Mouse (Mus musculus) lung, postnatal 0 days (tissue): ENCODE data around the gene Hoxb3. TPM values are rescaled to one million over a fixed set of nuclear protein-coding genes. Genes with fewer than 3 reads are reported as not detected.

Experiments
- ATAC-seq: fragments of 200-750 bp; cut with Nextera tagmentation; 2 replicates; pipeline ENCODE4 v1.8.0; 2017; ENCODE audit warnings: moderate library complexity
- DNase-seq: peaks from one replicate; pipeline ENCODE4 v3.0.0-alpha.2; 2016; ENCODE audit warnings: low spot score
- H3K27ac ChIP-seq: fragments of 300-500 bp; sonication (generic); 2 replicates; pipeline ENCODE4 v1.5.1; 2014; ENCODE audit warnings: antibody characterized with exemption, mild to moderate bottlenecking, low read length, mixed read lengths
- H3K27me3 ChIP-seq: fragments of 300-500 bp; sonication (generic); replicated peaks from 2 replicates; pipeline ENCODE4 v1.6.1; 2014; ENCODE audit warnings: low read length, mixed read lengths; ENCODE audit not compliant: insufficient read depth
- H3K36me3 ChIP-seq: fragments of 300-500 bp; sonication (generic); 2 replicates; pipeline ENCODE4 v1.6.1; 2014; ENCODE audit warnings: low read length, mixed read lengths; ENCODE audit not compliant: insufficient read depth
- H3K4me1 ChIP-seq: fragments of 300-500 bp; sonication (generic); 2 replicates; pipeline ENCODE4 v1.6.1; 2014; ENCODE audit warnings: antibody characterized with exemption, low read depth, low read length, mixed read lengths; ENCODE audit not compliant: insufficient read depth
- H3K4me2 ChIP-seq: fragments of 300-500 bp; sonication (generic); replicated peaks from 2 replicates; pipeline ENCODE4 v1.6.1; 2014; ENCODE audit warnings: low read depth, mild to moderate bottlenecking, low read length, moderate library complexity, mixed read lengths
- H3K4me3 ChIP-seq: fragments of 300-500 bp; sonication (generic); 2 replicates; pipeline ENCODE4 v1.5.1; 2014; ENCODE audit warnings: low read depth, low read length
- H3K9ac ChIP-seq: fragments of 300-500 bp; sonication (generic); replicated peaks from 2 replicates; pipeline ENCODE4 v1.6.1; 2014; ENCODE audit warnings: low read depth, mild to moderate bottlenecking
- H3K9me3 ChIP-seq: fragments of 300-500 bp; sonication (generic); 2 replicates; pipeline ENCODE4 v1.6.1; 2016; ENCODE audit warnings: low read length, mixed read lengths
- CTCF ChIP-seq: IDR thresholded peaks from 2 replicates; pipeline ENCODE4 v1.5.1; 2016; ENCODE audit warnings: antibody characterized with exemption, mild to moderate bottlenecking
- EP300 ChIP-seq: IDR thresholded peaks from 2 replicates; pipeline ENCODE4 v1.6.1; 2016; ENCODE audit warnings: antibody characterized with exemption, mild to moderate bottlenecking, control low read depth
- WGBS: fragments of 180-500 bp; shearing (Covaris S2); extraction: QIAGEN DNeasy Blood & Tissue Kit; methylation state at CpG from one replicate; pipeline ENCODE4 v1.1.7; 2014; 5-methylcytosine and 5-hydroxymethylcytosine counted together
- polyA plus RNA-seq: library from polyadenylated mRNA; unstranded; fragments of >200 nt; fragmentation: Nextera tagmentation; extraction: Ambion mirVana; gene quantifications from 2 replicates; pipeline ENCODE4 v1.2.1, GENCODE M21; 2015

The Hoxb3 gene
- polyA plus RNA-seq, 1 experiment from 2014 or later, result 1.5 TPM

- H3K4me1 ChIP-seq, result peaks cover 3% of the 10 kb centered on the region; the same call in 1 of the 2 replicates
- H3K27me3 ChIP-seq, result peaks cover 24% of the 10 kb centered on the region; the same call in 1 of the 2 replicates
- no peaks in the 10 kb centered on the region for H3K9me3 ChIP-seq
- peak overlapping the region; percentile 48; the same call in 1 of the 2 replicates for H3K27ac ChIP-seq
- no peaks in the 10 kb centered on the region for H3K36me3 ChIP-seq
- peak; percentile 14; the same call in 1 of the 2 replicates for ATAC-seq
- WGBS, result 34% methylated on average over 4 of the region's 4 CpGs
- no peak for DNase-seq
- no peak overlapping the region for H3K4me3 ChIP-seq
- TF ChIP-seq CTCF, result no peak
- H3K9ac ChIP-seq, result no peak overlapping the region
- no peak overlapping the region; the same call in 1 of the 2 replicates for H3K4me2 ChIP-seq
Observed at GRCm38 (mm10) chr11:96347717-96348116, 24.6 kb downstream of the Hoxb3 start.

- Histone ChIP-seq H3K9ac (no peak overlapping the region), H3K4me1 (peaks cover 3% of the 10 kb centered on the region; the same call in 1 of the 2 replicates), H3K4me3 (no peak overlapping the region), H3K27me3 (peaks cover 25% of the 10 kb centered on the region; the same call in 1 of the 2 replicates), H3K9me3 (no peaks in the 10 kb centered on the region), H3K36me3 (no peaks in the 10 kb centered on the region), H3K4me2 (no peak overlapping the region; the same call in 1 of the 2 replicates), H3K27ac (peak overlapping the region; percentile 48)
- DNase-seq, result peak; percentile 89
- peak; percentile 16; the same call in 1 of the 2 replicates for ATAC-seq
- TF ChIP-seq CTCF, result no peak
- no peak for TF ChIP-seq EP300
- WGBS, result 28% methylated on average over 21 of the region's 21 CpGs
Observed at GRCm38 (mm10) chr11:96348141-96348928, 25.2 kb downstream of the Hoxb3 start.

- no peak for DNase-seq
- TF ChIP-seq EP300 (no peak), CTCF (no peak)
- Histone ChIP-seq H3K4me2 (0 out of 2 replicates have a peak overlapping the region, but pooled peaks have one; percentile 1), H3K4me1 (peaks cover 3% of the 10 kb centered on the region; the same call in 1 of the 2 replicates), H3K27ac (peak overlapping the region; percentile 48; the same call in 1 of the 2 replicates), H3K4me3 (no peak overlapping the region), H3K36me3 (no peaks in the 10 kb centered on the region), H3K9ac (no peak overlapping the region), H3K27me3 (peaks cover 23% of the 10 kb centered on the region; the same call in 1 of the 2 replicates), H3K9me3 (no peaks in the 10 kb centered on the region)
- ATAC-seq, result no peak
- WGBS, result 44% methylated on average over 3 of the region's 3 CpGs
Observed at GRCm38 (mm10) chr11:96348988-96349387, 25.9 kb downstream of the Hoxb3 start.

- WGBS, result 26% methylated on average over 13 of the region's 14 CpGs
- H3K9ac ChIP-seq, result no peak overlapping the region
- no peaks in the 10 kb centered on the region for H3K9me3 ChIP-seq
- no peaks in the 10 kb centered on the region for H3K36me3 ChIP-seq
- peak overlapping the region; percentile 25; the same call in 1 of the 2 replicates for H3K4me2 ChIP-seq
- H3K4me1 ChIP-seq, result peaks cover 4% of the 10 kb centered on the region; the same call in 1 of the 2 replicates
- peak overlapping the region; percentile 48 for H3K27ac ChIP-seq
- H3K27me3 ChIP-seq, result peaks cover 16% of the 10 kb centered on the region; the same call in 1 of the 2 replicates
- DNase-seq (no peak), ATAC-seq (peak; percentile 20)
- no peak overlapping the region for H3K4me3 ChIP-seq
- TF ChIP-seq EP300 (no peak), CTCF (no peak)
Observed at GRCm38 (mm10) chr11:96349491-96350340, 26.6 kb downstream of the Hoxb3 start.

GRCm38 (mm10) chr11:96350341-96350624 is 27.2 kb downstream of the Hoxb3 start, which contains the start of gene Hoxb2:
Gene Hoxb2 (plus strand): TSS chr11:96350525.
- WGBS, result 37% methylated on average over 2 of the region's 2 CpGs

More at GRCm38 (mm10) chr11:96350341-96350624, 27.2 kb downstream of the Hoxb3 start, which contains the start of gene Hoxb2:
- peaks cover 6% of the 10 kb centered on the region; the same call in 1 of the 2 replicates for H3K4me1 ChIP-seq
- DNase-seq (no peak), ATAC-seq (no peak)
- no peaks in the 10 kb centered on the region for H3K36me3 ChIP-seq
- H3K9me3 ChIP-seq, result no peaks in the 10 kb centered on the region
- H3K9ac ChIP-seq, result no peak within 1 kb of the TSS
- H3K27ac ChIP-seq, result peak within 1 kb of the TSS; percentile 79
- 0 out of 2 replicates have a peak within 1 kb of the TSS, but pooled peaks have one; percentile 58 for H3K4me3 ChIP-seq
- H3K27me3 ChIP-seq, result peaks cover 12% of the 10 kb centered on the region; the same call in 1 of the 2 replicates
- peak within 1 kb of the TSS; percentile 63; the same call in 1 of the 2 replicates for H3K4me2 ChIP-seq
- no peak for TF ChIP-seq CTCF
- TF ChIP-seq EP300, result no peak
